Mouse (Mus musculus) erythroblast, embryonic 14.5 days (primary cell): ENCODE measurements around the gene Atp5f1.
"Not testable (repeated sequence)": the region's sequence is repeated elsewhere in the genome, so short reads cannot be mapped to it uniquely, and the experiment has no call there.

Experiments used
- GATA1 ChIP-seq: IDR thresholded peaks from 2 replicates; pipeline ENCODE4 v1.6.1; 2012; ENCODE audit warnings: low read length, inconsistent platforms, mixed read lengths
- TAL1 ChIP-seq: IDR thresholded peaks from 3 replicates; pipeline ENCODE4 v1.6.1; 2012; ENCODE audit warnings: low read length, inconsistent platforms, mixed read lengths

DNA sequence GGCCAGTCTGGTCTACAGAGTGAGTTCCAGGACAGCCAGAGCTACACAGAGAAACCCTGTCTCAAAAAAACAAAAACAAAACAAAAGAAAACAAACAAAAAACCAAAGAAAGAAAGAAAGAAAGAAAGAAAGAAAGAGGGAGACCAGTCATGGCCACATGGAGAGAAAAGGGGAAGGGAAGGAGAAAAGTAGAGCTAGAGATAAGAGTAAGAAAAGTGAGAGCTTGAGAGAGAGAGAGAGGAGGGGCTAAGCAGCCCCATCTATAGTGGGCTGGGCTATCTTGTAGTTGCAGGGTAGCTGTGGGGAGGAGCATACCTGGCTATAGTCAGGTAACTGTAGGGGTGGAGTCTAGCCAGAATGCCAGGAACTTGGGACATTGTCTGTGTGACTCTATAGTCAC, 39.2 kb downstream of the Atp5f1 start:
- TF ChIP-seq GATA1, TAL1: not testable (repeated sequence)
